Mouse (Mus musculus) gonadal fat pad, adult 2 months (tissue): ENCODE results near the gene Shc1. TPM values are rescaled to one million over a fixed set of nuclear protein-coding genes. Genes with fewer than 3 reads are reported as not detected.

Source experiments
- DNase-seq: peaks from one replicate; pipeline ENCODE4 v3.0.0-alpha.2; 2012; ENCODE audit warnings: low read depth
- polyA plus RNA-seq: library from polyadenylated mRNA; depleted of rRNA; stranded (reverse); fragments of >200 nt; gene quantifications from 2 replicates; pipeline ENCODE4 v1.2.3, GENCODE M21; 2012; rRNA removed

The Shc1 gene
- polyA plus RNA-seq, 1 experiment, result 118 TPM

- no peak for DNase-seq
Measured at GRCm38 (mm10) chr3:89449541-89449940, 31.3 kb downstream of the Shc1 start.

GRCm38 (mm10) chr3:89451916-89452315, 33.7 kb downstream of the Shc1 start:
- no peak for DNase-seq

GRCm38 (mm10) chr3:89454401-89455177, 36.3 kb downstream of the Shc1 start, which contains the start of gene Pmvk:
Gene Pmvk, plus strand, starts transcription at chr3:89454541.
- DNase-seq, result no peak

GRCm38 (mm10) chr3:89455786-89456285, 37.6 kb downstream of the Shc1 start:
- no peak for DNase-seq

DNA sequence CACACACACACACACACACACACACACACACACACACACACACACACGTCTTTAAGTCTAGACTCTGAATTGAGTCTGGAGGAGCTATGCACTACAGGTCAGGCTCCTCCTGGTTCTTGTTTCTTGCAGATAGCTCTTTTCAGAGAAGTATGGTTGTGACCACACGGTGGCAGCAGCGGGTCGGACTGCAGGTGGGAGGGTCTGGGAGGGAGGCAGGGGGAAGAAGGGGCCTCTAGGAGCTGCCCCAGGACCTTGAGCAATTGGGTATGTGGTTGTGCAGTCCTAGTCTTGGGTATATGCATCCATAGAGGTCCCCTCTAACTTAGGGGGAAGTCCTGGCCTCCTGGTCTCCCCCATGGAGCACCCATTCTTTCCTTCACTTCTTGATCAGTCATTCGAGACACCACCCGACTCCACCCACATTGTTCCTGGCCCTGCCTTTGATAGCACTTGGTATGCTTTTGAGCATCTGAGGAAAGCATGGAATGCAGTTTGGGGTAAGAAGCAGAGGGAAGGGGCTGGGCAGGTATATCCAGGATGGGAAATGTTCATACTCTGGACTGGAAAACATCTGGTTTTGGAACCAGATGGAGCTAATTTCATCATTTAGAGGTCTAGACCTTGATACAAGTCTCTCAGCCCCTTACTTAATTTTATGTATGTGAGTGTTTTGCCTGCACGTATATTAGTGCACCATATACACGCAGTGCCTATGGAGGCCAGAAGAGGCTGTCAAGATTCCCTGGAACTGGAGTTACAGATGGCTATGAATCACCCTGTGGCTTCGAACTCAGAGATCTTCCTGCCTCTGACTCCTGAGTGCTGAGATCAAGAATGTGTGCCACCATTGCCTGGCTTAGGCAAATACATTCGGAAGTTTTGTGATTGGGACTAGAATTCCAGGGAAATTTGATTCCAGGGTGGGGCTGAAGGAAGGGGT, 38.8 kb downstream of the Shc1 start:
- no peak for DNase-seq

GRCm38 (mm10) chr3:89458372-89458964, 40.2 kb downstream of the Shc1 start:
- no peak for DNase-seq

DNA sequence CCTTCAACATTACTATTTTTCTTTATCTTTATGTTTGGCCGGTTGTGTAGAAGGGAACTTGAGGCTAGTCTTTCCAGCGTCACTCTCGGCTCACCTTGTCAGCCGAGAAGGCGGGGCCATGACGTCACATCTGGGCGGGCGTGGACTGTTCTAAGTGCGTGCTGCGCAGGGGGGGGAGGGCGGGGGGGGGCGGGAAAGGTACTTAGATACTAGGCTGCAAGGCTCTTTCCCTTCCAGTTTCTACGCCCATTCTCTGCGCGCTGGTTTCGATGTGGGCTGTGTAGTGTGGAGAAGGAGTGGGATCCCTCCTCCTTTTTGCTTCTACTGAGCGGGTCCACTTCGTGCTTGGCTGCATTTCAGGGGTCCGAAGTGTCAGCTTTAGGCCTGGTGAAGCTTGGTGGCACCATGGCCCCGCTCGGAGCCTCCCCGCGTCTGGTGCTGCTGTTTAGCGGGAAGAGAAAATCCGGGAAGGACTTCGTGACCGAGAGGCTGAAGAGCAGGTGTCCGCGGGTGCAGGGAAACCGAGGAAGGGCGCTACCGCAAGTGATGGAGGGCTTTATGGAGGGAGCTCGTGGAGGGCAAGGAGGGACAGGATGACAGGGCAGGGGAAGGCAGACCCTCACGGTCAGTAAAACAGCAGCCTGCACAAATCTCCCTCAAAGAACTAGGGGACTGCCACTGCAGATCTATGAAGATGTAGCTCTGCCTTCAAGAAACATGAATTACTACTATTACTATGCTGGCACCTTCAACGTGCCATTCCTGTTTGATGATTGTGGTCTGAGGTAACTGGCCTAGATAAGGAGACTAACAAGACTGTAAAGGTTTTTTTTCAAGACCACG, 40.9 kb downstream of the Shc1 start:
- no peak for DNase-seq

DNA sequence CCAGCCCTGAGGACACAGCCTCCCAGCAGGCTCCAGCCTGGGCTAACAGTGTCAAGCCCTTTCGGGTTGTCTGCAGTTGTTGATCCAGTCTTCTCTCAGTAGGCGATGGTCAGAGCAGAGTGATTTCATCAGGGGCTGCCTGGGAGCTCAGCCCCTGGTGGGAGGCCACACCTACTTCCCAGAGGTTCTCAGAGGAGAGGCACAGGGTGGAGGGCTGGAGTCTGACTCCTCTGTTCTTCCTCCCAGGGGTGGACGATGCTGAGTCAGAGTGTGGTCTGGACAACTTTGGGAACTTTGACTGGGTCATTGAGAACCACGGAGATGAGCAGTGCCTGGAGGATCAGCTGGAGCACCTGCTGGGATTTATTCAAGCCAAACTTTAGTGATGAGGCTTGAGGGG, 50.0 kb downstream of the Shc1 start:
- no peak for DNase-seq

GRCm38 (mm10) chr3:89472280-89472679, 54.0 kb downstream of the Shc1 start:
- no peak for DNase-seq

GRCm38 (mm10) chr3:89473838-89474237, 55.6 kb downstream of the Shc1 start:
- no peak for DNase-seq

- DNase-seq, result peak; percentile 65
Measured at GRCm38 (mm10) chr3:89479055-89479454, 60.8 kb downstream of the Shc1 start.

Other genes starting within 250 kb of the Shc1 start
- 105 and 120 TPM in 2 replicates for gene Scamp3, start 241.0 kb upstream of the Shc1 start, polyA plus RNA-seq
- gene Fam189b, start 235.3 kb upstream of the Shc1 start, polyA plus RNA-seq, result 12.9 and 14.1 TPM in 2 replicates
- 140 and 143 TPM in 2 replicates for gene Gba, start 215.5 kb upstream of the Shc1 start, polyA plus RNA-seq
- 30.0 and 40.7 TPM in 2 replicates for gene Thbs3, start 203.3 kb upstream of the Shc1 start, polyA plus RNA-seq
- 150 and 153 TPM in 2 replicates for gene Mtx1, start 191.4 kb upstream of the Shc1 start, polyA plus RNA-seq
- gene Muc1, start 189.4 kb upstream of the Shc1 start, polyA plus RNA-seq, result 0.69 and 1.5 TPM in 2 replicates
- gene Krtcap2, start 172.5 kb upstream of the Shc1 start, polyA plus RNA-seq, result 120 and 144 TPM in 2 replicates
- 3.0 and 3.3 TPM in 2 replicates for gene Trim46, start 172.1 kb upstream of the Shc1 start, polyA plus RNA-seq
- gene Dpm3, start 159.1 kb upstream of the Shc1 start, polyA plus RNA-seq, result 481 and 623 TPM in 2 replicates
- 264 and 294 TPM in 2 replicates for gene Slc50a1, start 147.9 kb upstream of the Shc1 start, polyA plus RNA-seq
- 36.7 and 40.9 TPM in 2 replicates for gene Efna1, start 137.3 kb upstream of the Shc1 start, polyA plus RNA-seq
- 5.2 and 7.3 TPM in 2 replicates for gene Efna3, start 95.5 kb upstream of the Shc1 start, polyA plus RNA-seq
- gene Efna4, start 80.4 kb upstream of the Shc1 start, polyA plus RNA-seq, result 13.7 and 15.0 TPM in 2 replicates
- gene Adam15, start 68.4 kb upstream of the Shc1 start, polyA plus RNA-seq, result 170 and 223 TPM in 2 replicates
- 2.5 and 3.1 TPM in 2 replicates for gene Dcst2, start 56.5 kb upstream of the Shc1 start, polyA plus RNA-seq
- 3.6 and 4.3 TPM in 2 replicates for gene Dcst1, start 53.2 kb upstream of the Shc1 start, polyA plus RNA-seq
- 71.3 and 87.9 TPM in 2 replicates for gene Zbtb7b, start 23.7 kb upstream of the Shc1 start, polyA plus RNA-seq
- not detected in 2 replicates for gene Lenep, start 15.7 kb upstream of the Shc1 start, polyA plus RNA-seq
- gene Flad1, start 6.6 kb upstream of the Shc1 start, polyA plus RNA-seq, result 41.9 and 47.7 TPM in 2 replicates
- 51.7 and 55.1 TPM in 2 replicates for gene Cks1b, start 60 bp upstream of the Shc1 start, polyA plus RNA-seq
- 38.0 and 43.3 TPM in 2 replicates for gene Pygo2, start 11.8 kb downstream of the Shc1 start, polyA plus RNA-seq
- 63.7 and 69.4 TPM in 2 replicates for gene Pbxip1, start 18.3 kb downstream of the Shc1 start, polyA plus RNA-seq
- 75.1 and 82.0 TPM in 2 replicates for gene Pmvk, start 36.1 kb downstream of the Shc1 start, polyA plus RNA-seq
- gene Kcnn3, start 101.7 kb downstream of the Shc1 start, polyA plus RNA-seq, result 1.5 and 2.6 TPM in 2 replicates